Mouse (Mus musculus): ENCODE results near the gene Gsta3. TPM values are rescaled to one million over a fixed set of nuclear protein-coding genes. Genes with fewer than 3 reads are reported as not detected.

The Gsta3 gene
- polyA plus RNA-seq, 1 experiment from 2014 or later, result not detected

DNA sequence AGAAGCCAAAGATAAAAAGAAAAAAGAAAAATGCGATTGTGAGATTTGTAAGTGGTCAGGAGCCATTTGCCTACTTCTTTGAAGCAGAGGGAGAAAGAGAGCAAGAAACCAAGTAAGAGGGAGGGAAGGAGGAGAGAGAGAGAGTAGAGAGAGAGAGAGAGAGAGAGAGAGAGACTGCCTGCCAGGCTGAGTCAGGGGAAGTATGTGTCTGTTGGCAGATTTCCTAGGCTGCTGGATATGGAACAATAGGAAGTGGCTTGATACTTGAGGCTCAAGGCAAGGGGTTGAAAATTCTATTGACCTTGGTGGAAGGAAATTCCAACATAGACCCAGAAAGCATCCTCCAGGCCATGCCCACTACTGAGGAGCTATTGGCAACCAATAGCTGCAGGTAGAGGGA is 55.8 kb downstream of the Gsta3 start:
- Histone ChIP-seq H3K27me3 (ENCODE audit: control insufficient read depth, insufficient read depth, low read length) (no peaks in the 10 kb centered on the region), H3K4me1 (ENCODE audit: control insufficient read depth, insufficient read depth, low read length) (no peaks in the 10 kb centered on the region), H3K36me3 (replicated peaks; ENCODE audit: control insufficient read depth, insufficient read depth, low read depth, low read length) (no peaks in the 10 kb centered on the region), H3K9me3 (replicated peaks; ENCODE audit: control insufficient read depth, low read length) (no peaks in the 10 kb centered on the region), H3K4me3 (ENCODE audit: low read depth, low read length) (no peak overlapping the region), H3K27ac (replicated peaks; ENCODE audit: low read depth, low read length) (no peak overlapping the region), H3K9ac (replicated peaks; ENCODE audit: low read length) (no peak overlapping the region), H3K4me2 (ENCODE audit: low read depth, low read length) (no peak overlapping the region)
- ATAC-seq (replicated peaks; ENCODE audit: insufficient number of reproducible peaks, low FRiP score, low TSS enrichment, low read depth) (no peak), DNase-seq (ENCODE audit: low spot score) (no peak)
- 89% methylated on average over 1 of the region's 1 CpGs for WGBS

DNA sequence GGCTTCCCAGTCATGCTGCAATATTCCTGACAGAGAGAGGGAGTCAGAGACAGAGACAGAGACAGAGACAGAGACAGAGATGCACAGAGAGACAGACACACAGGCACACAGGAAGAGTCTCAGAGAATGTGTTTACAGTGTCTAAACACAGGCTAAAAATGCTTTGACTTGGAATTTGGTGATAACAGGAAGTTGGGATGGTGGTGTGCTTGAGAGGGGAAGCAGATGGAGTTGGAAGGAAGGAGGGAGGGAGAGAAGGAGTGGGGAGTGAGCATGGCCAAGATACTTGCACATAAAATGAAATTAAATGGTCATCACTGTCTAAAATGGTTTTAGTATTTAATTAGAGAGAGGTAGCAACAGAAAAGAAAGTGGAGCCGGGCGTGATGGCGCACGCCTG is 57.7 kb downstream of the Gsta3 start:
- H3K27me3 ChIP-seq (ENCODE audit: control insufficient read depth, insufficient read depth, low read length), result no peaks in the 10 kb centered on the region
- no peak for ATAC-seq (replicated peaks; ENCODE audit: insufficient number of reproducible peaks, low FRiP score, low TSS enrichment, low read depth)
- no peaks in the 10 kb centered on the region for H3K36me3 ChIP-seq (replicated peaks; ENCODE audit: control insufficient read depth, insufficient read depth, low read depth, low read length)
- no peak overlapping the region for H3K9ac ChIP-seq (replicated peaks; ENCODE audit: low read length)
- no peaks in the 10 kb centered on the region for H3K4me1 ChIP-seq (ENCODE audit: control insufficient read depth, insufficient read depth, low read length)
- no peak for DNase-seq (ENCODE audit: low spot score)
- H3K4me2 ChIP-seq (ENCODE audit: low read depth, low read length), result no peak overlapping the region
- H3K4me3 ChIP-seq (ENCODE audit: low read depth, low read length), result no peak overlapping the region
- no peaks in the 10 kb centered on the region for H3K9me3 ChIP-seq (replicated peaks; ENCODE audit: control insufficient read depth, low read length)
- 93% methylated on average over 4 of the region's 4 CpGs for WGBS
- no peak overlapping the region for H3K27ac ChIP-seq (replicated peaks; ENCODE audit: low read depth, low read length)

DNA sequence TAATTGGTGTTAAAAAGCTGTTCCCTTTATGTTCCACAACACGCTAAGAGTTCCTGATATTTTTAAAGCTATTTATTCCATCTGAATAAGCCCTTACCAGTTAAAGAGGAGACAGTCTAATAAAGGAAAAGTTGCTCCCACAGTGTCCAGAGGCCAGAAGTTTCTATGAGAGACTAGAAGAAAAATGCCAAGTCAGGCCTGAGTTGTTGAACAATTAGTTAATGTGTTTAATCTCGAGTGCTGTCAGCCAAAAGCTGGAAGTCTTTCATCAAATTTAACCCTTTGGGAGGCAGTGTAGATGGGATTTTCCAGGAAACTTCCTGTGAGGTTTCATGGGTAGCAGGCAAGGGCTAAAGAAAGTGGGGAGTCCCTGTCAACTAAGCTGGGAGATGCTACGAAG is 59.4 kb downstream of the Gsta3 start:
- DNase-seq (ENCODE audit: low spot score), result no peak
- Histone ChIP-seq H3K9ac (replicated peaks; ENCODE audit: low read length) (no peak overlapping the region), H3K27ac (replicated peaks; ENCODE audit: low read depth, low read length) (no peak overlapping the region), H3K36me3 (replicated peaks; ENCODE audit: control insufficient read depth, insufficient read depth, low read depth, low read length) (no peaks in the 10 kb centered on the region), H3K4me3 (ENCODE audit: low read depth, low read length) (no peak overlapping the region), H3K27me3 (ENCODE audit: control insufficient read depth, insufficient read depth, low read length) (no peaks in the 10 kb centered on the region), H3K4me2 (ENCODE audit: low read depth, low read length) (no peak overlapping the region), H3K4me1 (ENCODE audit: control insufficient read depth, insufficient read depth, low read length) (no peaks in the 10 kb centered on the region), H3K9me3 (replicated peaks; ENCODE audit: control insufficient read depth, low read length) (no peaks in the 10 kb centered on the region)
- WGBS, result 59% methylated on average over 3 of the region's 3 CpGs
- no peak for ATAC-seq (replicated peaks; ENCODE audit: insufficient number of reproducible peaks, low FRiP score, low TSS enrichment, low read depth)

DNA sequence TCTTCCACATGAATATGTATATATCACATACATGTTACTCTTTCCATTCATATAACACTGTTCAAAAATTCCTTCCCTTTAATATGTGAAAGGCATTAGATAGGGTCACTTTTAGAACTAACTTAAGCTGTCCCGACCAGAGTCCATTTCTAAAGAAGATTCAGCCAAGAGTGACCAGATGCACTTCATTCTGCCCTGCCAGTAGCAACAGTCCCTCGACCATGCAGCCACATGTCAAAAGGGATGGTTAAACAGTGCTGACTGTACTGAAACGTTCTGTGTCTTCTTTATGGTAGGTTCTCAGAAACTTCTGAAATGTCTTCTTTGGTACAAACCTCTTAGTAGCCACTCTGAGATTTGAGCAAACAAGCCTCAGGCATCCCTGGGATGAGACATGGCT is 61.3 kb downstream of the Gsta3 start:
- Histone ChIP-seq H3K4me3 (ENCODE audit: low read depth, low read length) (no peak overlapping the region), H3K36me3 (replicated peaks; ENCODE audit: control insufficient read depth, insufficient read depth, low read depth, low read length) (no peaks in the 10 kb centered on the region), H3K9me3 (replicated peaks; ENCODE audit: control insufficient read depth, low read length) (no peaks in the 10 kb centered on the region), H3K27ac (replicated peaks; ENCODE audit: low read depth, low read length) (no peak overlapping the region), H3K4me2 (ENCODE audit: low read depth, low read length) (no peak overlapping the region), H3K27me3 (ENCODE audit: control insufficient read depth, insufficient read depth, low read length) (no peaks in the 10 kb centered on the region), H3K9ac (replicated peaks; ENCODE audit: low read length) (no peak overlapping the region), H3K4me1 (ENCODE audit: control insufficient read depth, insufficient read depth, low read length) (no peaks in the 10 kb centered on the region)
- no peak for DNase-seq (ENCODE audit: low spot score)
- 73% methylated on average over 3 of the region's 3 CpGs for WGBS
- no peak for ATAC-seq (replicated peaks; ENCODE audit: insufficient number of reproducible peaks, low FRiP score, low TSS enrichment, low read depth)

DNA sequence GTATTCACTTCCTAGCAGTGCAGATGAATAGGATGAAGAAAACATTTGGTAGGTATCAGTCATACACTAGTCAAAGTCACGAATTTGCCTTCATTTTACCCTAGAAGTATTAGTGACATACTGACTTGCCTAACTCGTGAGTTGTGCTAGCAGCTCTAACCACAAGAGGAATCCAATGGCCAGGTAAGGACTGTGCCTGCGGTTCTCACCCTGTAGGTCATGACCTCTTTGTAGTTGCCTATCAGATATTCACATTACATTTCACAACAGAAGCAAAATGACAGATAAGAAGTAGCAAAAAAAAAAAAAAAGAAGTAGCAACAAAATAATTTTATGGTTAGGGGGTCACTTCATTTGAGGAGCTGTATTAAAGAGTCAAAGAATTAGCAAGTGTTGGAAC is 63.8 kb downstream of the Gsta3 start:
- H3K4me3 ChIP-seq (ENCODE audit: low read depth, low read length), result no peak overlapping the region
- no peak for ATAC-seq (replicated peaks; ENCODE audit: insufficient number of reproducible peaks, low FRiP score, low TSS enrichment, low read depth)
- H3K4me2 ChIP-seq (ENCODE audit: low read depth, low read length), result no peak overlapping the region
- no peaks in the 10 kb centered on the region for H3K27me3 ChIP-seq (ENCODE audit: control insufficient read depth, insufficient read depth, low read length)
- no peak for DNase-seq (ENCODE audit: low spot score)
- H3K4me1 ChIP-seq (ENCODE audit: control insufficient read depth, insufficient read depth, low read length), result no peaks in the 10 kb centered on the region
- WGBS, result 82% methylated on average over 3 of the region's 3 CpGs
- no peak overlapping the region for H3K27ac ChIP-seq (replicated peaks; ENCODE audit: low read depth, low read length)
- H3K36me3 ChIP-seq (replicated peaks; ENCODE audit: control insufficient read depth, insufficient read depth, low read depth, low read length), result no peaks in the 10 kb centered on the region
- no peak overlapping the region for H3K9ac ChIP-seq (replicated peaks; ENCODE audit: low read length)
- H3K9me3 ChIP-seq (replicated peaks; ENCODE audit: control insufficient read depth, low read length), result no peaks in the 10 kb centered on the region

- ATAC-seq (replicated peaks; ENCODE audit: insufficient number of reproducible peaks, low FRiP score, low TSS enrichment, low read depth) (no peak), DNase-seq (ENCODE audit: low spot score) (no peak)
- Histone ChIP-seq H3K9me3 (replicated peaks; ENCODE audit: control insufficient read depth, low read length) (no peaks in the 10 kb centered on the region), H3K27ac (replicated peaks; ENCODE audit: low read depth, low read length) (no peak overlapping the region), H3K4me1 (ENCODE audit: control insufficient read depth, insufficient read depth, low read length) (no peaks in the 10 kb centered on the region), H3K36me3 (replicated peaks; ENCODE audit: control insufficient read depth, insufficient read depth, low read depth, low read length) (no peaks in the 10 kb centered on the region), H3K27me3 (ENCODE audit: control insufficient read depth, insufficient read depth, low read length) (no peaks in the 10 kb centered on the region), H3K4me2 (ENCODE audit: low read depth, low read length) (no peak overlapping the region), H3K9ac (replicated peaks; ENCODE audit: low read length) (no peak overlapping the region), H3K4me3 (ENCODE audit: low read depth, low read length) (no peak overlapping the region)
- 80% methylated on average over 4 of the region's 4 CpGs for WGBS
These were observed 64.3 kb downstream of the Gsta3 start for GRCm38 (mm10) chr1:21304646-21305045.

DNA sequence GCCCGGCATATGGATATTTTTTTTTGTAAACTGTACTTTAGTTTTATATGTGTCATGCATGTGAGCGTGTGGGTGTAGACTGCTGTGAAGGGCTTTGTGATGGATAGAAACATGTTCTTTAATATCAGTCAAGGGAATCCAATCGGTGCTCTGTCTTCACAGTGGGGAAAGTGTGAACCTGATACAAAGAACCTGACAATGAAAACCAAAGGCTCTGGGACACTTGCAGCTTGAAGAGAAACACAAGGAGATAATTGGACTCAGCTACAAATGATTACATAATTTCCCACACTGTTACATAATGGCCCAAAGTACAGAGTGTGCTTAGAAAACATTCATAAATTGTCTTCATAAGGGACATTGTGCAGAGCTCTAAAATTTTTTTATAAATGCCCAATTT is 65.1 kb downstream of the Gsta3 start:
- no peak overlapping the region for H3K4me3 ChIP-seq (ENCODE audit: low read depth, low read length)
- H3K4me1 ChIP-seq (ENCODE audit: control insufficient read depth, insufficient read depth, low read length), result no peaks in the 10 kb centered on the region
- H3K27me3 ChIP-seq (ENCODE audit: control insufficient read depth, insufficient read depth, low read length), result no peaks in the 10 kb centered on the region
- H3K27ac ChIP-seq (replicated peaks; ENCODE audit: low read depth, low read length), result no peak overlapping the region
- H3K4me2 ChIP-seq (ENCODE audit: low read depth, low read length), result no peak overlapping the region
- ATAC-seq (replicated peaks; ENCODE audit: insufficient number of reproducible peaks, low FRiP score, low TSS enrichment, low read depth) (no peak), DNase-seq (ENCODE audit: low spot score) (no peak)
- H3K9ac ChIP-seq (replicated peaks; ENCODE audit: low read length), result no peak overlapping the region
- no peaks in the 10 kb centered on the region for H3K36me3 ChIP-seq (replicated peaks; ENCODE audit: control insufficient read depth, insufficient read depth, low read depth, low read length)
- H3K9me3 ChIP-seq (replicated peaks; ENCODE audit: control insufficient read depth, low read length), result no peaks in the 10 kb centered on the region
- 90% methylated on average over 3 of the region's 3 CpGs for WGBS

DNA sequence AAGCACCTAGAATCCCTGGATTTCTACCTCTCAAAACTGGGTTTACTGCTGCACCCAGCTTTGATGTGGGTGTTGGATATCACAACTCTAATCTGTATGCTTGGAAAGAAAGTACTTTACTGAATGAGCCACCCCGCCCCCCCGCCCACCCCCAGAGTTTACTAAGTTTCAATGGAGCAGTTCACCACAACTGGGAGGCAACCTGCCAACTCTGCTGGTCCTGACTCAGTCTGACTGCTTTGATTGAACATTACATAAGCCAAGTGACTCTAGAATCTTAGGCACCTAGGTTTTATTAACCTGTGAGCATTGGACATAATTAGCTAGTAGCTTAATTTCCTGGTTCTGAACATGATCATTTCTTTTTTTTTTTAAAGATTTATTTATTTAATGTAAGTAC is 73.9 kb downstream of the Gsta3 start:
- 83% methylated on average over 2 of the region's 2 CpGs for WGBS
- Histone ChIP-seq H3K9me3 (replicated peaks; ENCODE audit: control insufficient read depth, low read length) (no peaks in the 10 kb centered on the region), H3K27me3 (ENCODE audit: control insufficient read depth, insufficient read depth, low read length) (no peaks in the 10 kb centered on the region), H3K36me3 (replicated peaks; ENCODE audit: control insufficient read depth, insufficient read depth, low read depth, low read length) (no peaks in the 10 kb centered on the region), H3K4me2 (ENCODE audit: low read depth, low read length) (no peak overlapping the region), H3K27ac (replicated peaks; ENCODE audit: low read depth, low read length) (no peak overlapping the region), H3K9ac (replicated peaks; ENCODE audit: low read length) (no peak overlapping the region), H3K4me3 (ENCODE audit: low read depth, low read length) (no peak overlapping the region), H3K4me1 (ENCODE audit: control insufficient read depth, insufficient read depth, low read length) (no peaks in the 10 kb centered on the region)
- ATAC-seq (replicated peaks; ENCODE audit: insufficient number of reproducible peaks, low FRiP score, low TSS enrichment, low read depth) (no peak), DNase-seq (ENCODE audit: low spot score) (no peak)

Data from embryonic facial prominence, embryonic 11.5 days (tissue).